Mouse (Mus musculus) heart, embryonic 12.5 days (tissue): ENCODE results near the gene Kcnh2. TPM values are rescaled to one million over a fixed set of nuclear protein-coding genes. Genes with fewer than 3 reads are reported as not detected.
A peak's percentile ranks its signal among the peaks of the same experiment; 100 is the strongest.

Source experiments
- ATAC-seq: fragments of 200-750 bp; cut with Nextera tagmentation; 2 replicates; pipeline ENCODE4 v1.8.0; 2017; ENCODE audit warnings: moderate TSS enrichment, moderate library complexity; ENCODE audit not compliant: insufficient number of reproducible peaks, low FRiP score
- H3K27ac ChIP-seq: fragments of 300-500 bp; sonication (generic); 2 replicates; pipeline ENCODE4 v1.5.1; 2016; ENCODE audit warnings: mild to moderate bottlenecking, moderate library complexity; ENCODE audit not compliant: poor library complexity, severe bottlenecking
- H3K27me3 ChIP-seq: fragments of 300-500 bp; sonication (generic); replicated peaks from 2 replicates; pipeline ENCODE4 v1.6.1; 2016; ENCODE audit warnings: mild to moderate bottlenecking, moderate library complexity
- H3K36me3 ChIP-seq: fragments of 300-500 bp; sonication (generic); 2 replicates; pipeline ENCODE4 v1.6.1; 2016; ENCODE audit warnings: mild to moderate bottlenecking, moderate library complexity
- H3K4me1 ChIP-seq: fragments of 300-500 bp; sonication (generic); replicated peaks from 2 replicates; pipeline ENCODE4 v1.6.1; 2016; ENCODE audit warnings: mild to moderate bottlenecking
- H3K4me2 ChIP-seq: fragments of 300-500 bp; sonication (generic); 2 replicates; pipeline ENCODE4 v1.6.1; 2016; ENCODE audit warnings: mild to moderate bottlenecking, moderate library complexity
- H3K4me3 ChIP-seq: fragments of 300-500 bp; sonication (generic); 2 replicates; pipeline ENCODE4 v1.5.1; 2016; ENCODE audit warnings: mild to moderate bottlenecking
- H3K9ac ChIP-seq: fragments of 300-500 bp; sonication (generic); 2 replicates; pipeline ENCODE4 v1.6.1; 2016; ENCODE audit warnings: mild to moderate bottlenecking, moderate library complexity
- H3K9me3 ChIP-seq: fragments of 300-500 bp; sonication (generic); replicated peaks from 2 replicates; pipeline ENCODE4 v1.6.1; 2016; ENCODE audit warnings: mild to moderate bottlenecking, moderate library complexity
- WGBS: fragments of 180-500 bp; shearing (Covaris S2); methylation state at CpG from one replicate; pipeline ENCODE4 v1.1.7; 2016; 5-methylcytosine and 5-hydroxymethylcytosine counted together
- polyA plus RNA-seq: library from polyadenylated mRNA; unstranded; fragments of >200 nt; fragmentation: Nextera tagmentation; extraction: Ambion mirVana; gene quantifications from 2 replicates; pipeline ENCODE4 v1.2.1, GENCODE M21; 2016

Gene Kcnh2
- polyA plus RNA-seq, 1 experiment from 2014 or later = 40.5 TPM

GRCm38 (mm10) chr5:24360792-24361454, 9.5 kb upstream of the Kcnh2 start:
- no peak overlapping the region for H3K9ac ChIP-seq
- H3K4me3 ChIP-seq = no peak overlapping the region
- peak; percentile 73 for ATAC-seq
- no peak overlapping the region for H3K4me2 ChIP-seq
- WGBS = 0% methylated on average over 7 of the region's 7 CpGs
- H3K9me3 ChIP-seq = no peaks in the 10 kb centered on the region
- H3K4me1 ChIP-seq = peaks cover 19% of the 10 kb centered on the region
- 0 out of 2 replicates have a peak overlapping the region, but pooled peaks have one; percentile 41 for H3K27ac ChIP-seq
- no peaks in the 10 kb centered on the region for H3K36me3 ChIP-seq
- H3K27me3 ChIP-seq = no peaks in the 10 kb centered on the region

- 8% methylated on average over 7 of the region's 7 CpGs for WGBS
- Histone ChIP-seq H3K9ac (no peak overlapping the region), H3K4me3 (no peak overlapping the region), H3K27ac (no peak overlapping the region), H3K4me1 (peaks cover 34% of the 10 kb centered on the region), H3K27me3 (no peaks in the 10 kb centered on the region), H3K9me3 (no peaks in the 10 kb centered on the region), H3K36me3 (no peaks in the 10 kb centered on the region), H3K4me2 (no peak overlapping the region)
- no peak for ATAC-seq
Measured at GRCm38 (mm10) chr5:24357461-24357860, 6.1 kb upstream of the Kcnh2 start.

- ATAC-seq = no peak
- WGBS = 59% methylated on average over 4 of the region's 4 CpGs
Measured at GRCm38 (mm10) chr5:24356764-24357163, 5.4 kb upstream of the Kcnh2 start.

GRCm38 (mm10) chr5:24353327-24353726, 1.9 kb upstream of the Kcnh2 start:
- no peak for ATAC-seq
- peak overlapping the region; percentile 97 for H3K9ac ChIP-seq
- H3K9me3 ChIP-seq = no peaks in the 10 kb centered on the region

More at GRCm38 (mm10) chr5:24356764-24357163, 5.4 kb upstream of the Kcnh2 start:
- Histone ChIP-seq H3K9ac (no peak overlapping the region), H3K4me2 (no peak overlapping the region), H3K27me3 (no peaks in the 10 kb centered on the region), H3K9me3 (no peaks in the 10 kb centered on the region), H3K4me3 (no peak overlapping the region), H3K4me1 (peaks cover 41% of the 10 kb centered on the region), H3K36me3 (no peaks in the 10 kb centered on the region), H3K27ac (no peak overlapping the region)

GRCm38 (mm10) chr5:24352251-24352859, 951 bp upstream of the Kcnh2 start:
- H3K27me3 ChIP-seq = no peaks in the 10 kb centered on the region
- peaks cover 65% of the 10 kb centered on the region for H3K4me1 ChIP-seq
- WGBS = under 1% methylated on average over 24 of the region's 24 CpGs

More at GRCm38 (mm10) chr5:24353327-24353726, 1.9 kb upstream of the Kcnh2 start:
- H3K4me3 ChIP-seq = peak overlapping the region; percentile 82; the same call in 1 of the 2 replicates
- no peaks in the 10 kb centered on the region for H3K36me3 ChIP-seq
- WGBS = 8% methylated on average over 4 of the region's 4 CpGs
- peak overlapping the region; percentile 91 for H3K4me2 ChIP-seq
- H3K27me3 ChIP-seq = no peaks in the 10 kb centered on the region
- peaks cover 55% of the 10 kb centered on the region for H3K4me1 ChIP-seq
- H3K27ac ChIP-seq = peak overlapping the region; percentile 99

GRCm38 (mm10) chr5:24351701-24352171, 332 bp upstream of the Kcnh2 start:
- Histone ChIP-seq H3K4me1 (peaks cover 71% of the 10 kb centered on the region), H3K4me3 (peak overlapping the region; percentile 82), H3K27ac (peak overlapping the region; percentile 99), H3K27me3 (no peaks in the 10 kb centered on the region), H3K36me3 (peaks cover 9% of the 10 kb centered on the region; the same call in 1 of the 2 replicates), H3K9ac (peak overlapping the region; percentile 97), H3K4me2 (peak overlapping the region; percentile 91), H3K9me3 (no peaks in the 10 kb centered on the region)
- ATAC-seq = peak; percentile 77
- WGBS = under 1% methylated on average over 23 of the region's 41 CpGs

More at GRCm38 (mm10) chr5:24352251-24352859, 951 bp upstream of the Kcnh2 start:
- H3K36me3 ChIP-seq = peaks cover 3% of the 10 kb centered on the region; the same call in 1 of the 2 replicates
- peak overlapping the region; percentile 99 for H3K27ac ChIP-seq
- H3K9ac ChIP-seq = peak overlapping the region; percentile 97
- H3K9me3 ChIP-seq = no peaks in the 10 kb centered on the region
- peak overlapping the region; percentile 82 for H3K4me3 ChIP-seq
- peak; percentile 78 for ATAC-seq
- H3K4me2 ChIP-seq = peak overlapping the region; percentile 91

GRCm38 (mm10) chr5:24350531-24351250, 713 bp downstream of the Kcnh2 start:
- H3K4me1 ChIP-seq = peaks cover 80% of the 10 kb centered on the region
- H3K4me3 ChIP-seq = peak overlapping the region; percentile 82
- H3K9me3 ChIP-seq = no peaks in the 10 kb centered on the region
- 25% methylated on average over 15 of the region's 15 CpGs for WGBS
- H3K36me3 ChIP-seq = peaks cover 17% of the 10 kb centered on the region; the same call in 1 of the 2 replicates
- peak overlapping the region; percentile 91 for H3K4me2 ChIP-seq
- ATAC-seq = no peak
- peak overlapping the region; percentile 97 for H3K9ac ChIP-seq
- no peaks in the 10 kb centered on the region for H3K27me3 ChIP-seq
- H3K27ac ChIP-seq = peak overlapping the region; percentile 99

GRCm38 (mm10) chr5:24350073-24350472, 1.3 kb downstream of the Kcnh2 start:
- peak overlapping the region; percentile 91 for H3K4me2 ChIP-seq
- no peaks in the 10 kb centered on the region for H3K27me3 ChIP-seq
- peaks cover 23% of the 10 kb centered on the region; the same call in 1 of the 2 replicates for H3K36me3 ChIP-seq
- peak overlapping the region; percentile 97 for H3K9ac ChIP-seq
- 33% methylated on average over 3 of the region's 3 CpGs for WGBS
- H3K4me3 ChIP-seq = peak overlapping the region; percentile 82
- no peak for ATAC-seq
- peaks cover 84% of the 10 kb centered on the region for H3K4me1 ChIP-seq
- H3K27ac ChIP-seq = peak overlapping the region; percentile 99
- H3K9me3 ChIP-seq = no peaks in the 10 kb centered on the region

- Histone ChIP-seq H3K27me3 (no peaks in the 10 kb centered on the region), H3K36me3 (peaks cover 23% of the 10 kb centered on the region; the same call in 1 of the 2 replicates), H3K4me1 (peaks cover 84% of the 10 kb centered on the region), H3K4me3 (peak overlapping the region; percentile 82), H3K9ac (peak overlapping the region; percentile 97), H3K27ac (peak overlapping the region; percentile 99), H3K9me3 (no peaks in the 10 kb centered on the region), H3K4me2 (peak overlapping the region; percentile 91)
- under 1% methylated on average over 30 of the region's 30 CpGs for WGBS
- ATAC-seq = peak; percentile 19
Measured at GRCm38 (mm10) chr5:24348546-24348945, 2.9 kb downstream of the Kcnh2 start.

GRCm38 (mm10) chr5:24348128-24348527, 3.3 kb downstream of the Kcnh2 start:
- under 1% methylated on average over 41 of the region's 41 CpGs for WGBS

More at GRCm38 (mm10) chr5:24348128-24348527, 3.3 kb downstream of the Kcnh2 start:
- H3K9ac ChIP-seq = peak overlapping the region; percentile 97
- H3K4me2 ChIP-seq = peak overlapping the region; percentile 91
- peaks cover 23% of the 10 kb centered on the region; the same call in 1 of the 2 replicates for H3K36me3 ChIP-seq
- H3K27me3 ChIP-seq = no peaks in the 10 kb centered on the region
- ATAC-seq = peak; percentile 13; the same call in 1 of the 2 replicates
- H3K4me3 ChIP-seq = peak overlapping the region; percentile 82
- H3K27ac ChIP-seq = peak overlapping the region; percentile 99
- H3K4me1 ChIP-seq = peaks cover 84% of the 10 kb centered on the region
- no peaks in the 10 kb centered on the region for H3K9me3 ChIP-seq
